Mouse (Mus musculus) stomach, postnatal 0 days (tissue): ENCODE measurements around the gene Atp5f1. TPM values are rescaled to one million over a fixed set of nuclear protein-coding genes. Genes with fewer than 3 reads are reported as not detected.

Source experiments
- ATAC-seq: fragments of 200-750 bp; cut with Nextera tagmentation; 2 replicates; pipeline ENCODE4 v1.8.0; 2017; ENCODE audit not compliant: low FRiP score, low TSS enrichment
- DNase-seq: peaks from one replicate; pipeline ENCODE4 v3.0.0-alpha.2; 2016; ENCODE audit warnings: low spot score
- H3K27ac ChIP-seq: fragments of 300-500 bp; sonication (generic); replicated peaks from 2 replicates; pipeline ENCODE4 v1.5.1; 2014; ENCODE audit warnings: mild to moderate bottlenecking, control low read depth
- H3K27me3 ChIP-seq: fragments of 300-500 bp; sonication (generic); 2 replicates; pipeline ENCODE4 v1.6.1; 2014; ENCODE audit warnings: low read length; ENCODE audit not compliant: control insufficient read depth, insufficient read depth
- H3K36me3 ChIP-seq: fragments of 300-500 bp; sonication (generic); 2 replicates; pipeline ENCODE4 v1.6.1; 2014; ENCODE audit warnings: low read length, mixed read lengths; ENCODE audit not compliant: control insufficient read depth, insufficient read depth
- H3K4me1 ChIP-seq: fragments of 300-500 bp; sonication (generic); replicated peaks from 2 replicates; pipeline ENCODE4 v1.6.1; 2014; ENCODE audit warnings: antibody characterized with exemption; ENCODE audit not compliant: control insufficient read depth, insufficient read depth
- H3K4me2 ChIP-seq: fragments of 300-500 bp; sonication (generic); replicated peaks from 2 replicates; pipeline ENCODE4 v1.6.1; 2014; ENCODE audit warnings: low read depth, mild to moderate bottlenecking, control low read depth, moderate library complexity
- H3K4me3 ChIP-seq: fragments of 300-500 bp; sonication (generic); 2 replicates; pipeline ENCODE4 v1.5.1; 2014; ENCODE audit warnings: low read depth, low read length, control low read depth
- H3K9ac ChIP-seq: fragments of 300-500 bp; sonication (generic); 2 replicates; pipeline ENCODE4 v1.6.1; 2014; ENCODE audit warnings: mild to moderate bottlenecking, low read length, control low read depth, mixed read lengths
- H3K9me3 ChIP-seq: fragments of 300-500 bp; sonication (generic); 2 replicates; pipeline ENCODE4 v1.6.1; 2016; ENCODE audit warnings: low read length; ENCODE audit not compliant: control insufficient read depth
- CTCF ChIP-seq: IDR thresholded peaks from 2 replicates; pipeline ENCODE4 v1.5.1; 2016; ENCODE audit warnings: antibody characterized with exemption, low read depth, mild to moderate bottlenecking, moderate library complexity
- EP300 ChIP-seq: optimal IDR thresholded peaks from 2 replicates; pipeline ENCODE3; 2016; ENCODE audit warnings: antibody characterized with exemption
- WGBS: fragments of 180-500 bp; shearing (Covaris S2); extraction: QIAGEN DNeasy Blood & Tissue Kit; methylation state at CpG from one replicate; pipeline ENCODE4 v1.1.7; 2014; 5-methylcytosine and 5-hydroxymethylcytosine counted together
- polyA plus RNA-seq: library from polyadenylated mRNA; unstranded; fragments of >200 nt; fragmentation: Nextera tagmentation; extraction: Ambion mirVana; gene quantifications from 2 replicates; pipeline ENCODE4 v1.2.1, GENCODE M21; 2015

The Atp5f1 gene
- polyA plus RNA-seq, 1 experiment from 2014 or later = 406 TPM

- Histone ChIP-seq H3K36me3 (no peaks in the 10 kb centered on the region), H3K9ac (no peak overlapping the region), H3K9me3 (no peaks in the 10 kb centered on the region), H3K27me3 (no peaks in the 10 kb centered on the region), H3K4me1 (no peaks in the 10 kb centered on the region), H3K4me2 (no peak overlapping the region), H3K27ac (no peak overlapping the region), H3K4me3 (no peak overlapping the region)
- DNase-seq = no peak
- 66% methylated on average over 5 of the region's 5 CpGs for WGBS
- no peak for ATAC-seq
- TF ChIP-seq CTCF = no peak
- TF ChIP-seq EP300 = no peak
Measured at GRCm38 (mm10) chr3:105935033-105935432, 24.9 kb downstream of the Atp5f1 start.

- H3K27me3 ChIP-seq = no peaks in the 10 kb centered on the region
- no peak overlapping the region for H3K27ac ChIP-seq
- H3K4me1 ChIP-seq = no peaks in the 10 kb centered on the region
- no peaks in the 10 kb centered on the region for H3K9me3 ChIP-seq
- H3K9ac ChIP-seq = no peak overlapping the region
- TF ChIP-seq EP300 (no peak), CTCF (no peak)
- no peak for DNase-seq
- no peak for ATAC-seq
- H3K4me3 ChIP-seq = no peak overlapping the region
- no peak overlapping the region for H3K4me2 ChIP-seq
- WGBS = 89% methylated on average over 6 of the region's 6 CpGs
- H3K36me3 ChIP-seq = no peaks in the 10 kb centered on the region
Measured at GRCm38 (mm10) chr3:105933926-105934325, 26.0 kb downstream of the Atp5f1 start.

- WGBS = 81% methylated on average over 8 of the region's 8 CpGs
- no peaks in the 10 kb centered on the region for H3K36me3 ChIP-seq
- H3K9me3 ChIP-seq = no peaks in the 10 kb centered on the region
- no peak within 1 kb of the TSS for H3K27ac ChIP-seq
- no peak within 1 kb of the TSS for H3K4me2 ChIP-seq
- H3K4me3 ChIP-seq = no peak within 1 kb of the TSS
- TF ChIP-seq EP300 (no peak), CTCF (no peak)
- no peak for DNase-seq
- H3K9ac ChIP-seq = no peak within 1 kb of the TSS
- H3K27me3 ChIP-seq = no peaks in the 10 kb centered on the region
- H3K4me1 ChIP-seq = no peaks in the 10 kb centered on the region
- no peak for ATAC-seq
Measured at GRCm38 (mm10) chr3:105932240-105933071, 27.4 kb downstream of the Atp5f1 start, which contains the start of gene I830077J02Rik. I830077J02Rik (minus strand) TSS chr3:105932664.

- no peaks in the 10 kb centered on the region for H3K36me3 ChIP-seq
- no peak overlapping the region for H3K27ac ChIP-seq
- no peak for TF ChIP-seq EP300
- TF ChIP-seq CTCF = no peak
- no peak overlapping the region for H3K4me3 ChIP-seq
- H3K4me2 ChIP-seq = no peak overlapping the region
- H3K27me3 ChIP-seq = no peaks in the 10 kb centered on the region
- WGBS = 80% methylated on average over 2 of the region's 2 CpGs
- no peak overlapping the region for H3K9ac ChIP-seq
- no peak for ATAC-seq
- no peak for DNase-seq
- no peaks in the 10 kb centered on the region for H3K9me3 ChIP-seq
- H3K4me1 ChIP-seq = no peaks in the 10 kb centered on the region
Measured at GRCm38 (mm10) chr3:105931095-105931494, 28.8 kb downstream of the Atp5f1 start.

GRCm38 (mm10) chr3:105929821-105930220 lies 30.1 kb downstream of the Atp5f1 start:
- no peaks in the 10 kb centered on the region for H3K36me3 ChIP-seq
- H3K9me3 ChIP-seq = no peaks in the 10 kb centered on the region
- H3K27me3 ChIP-seq = no peaks in the 10 kb centered on the region
- ATAC-seq = no peak
- H3K4me3 ChIP-seq = no peak overlapping the region
- 76% methylated on average over 7 of the region's 7 CpGs for WGBS
- TF ChIP-seq EP300 (no peak), CTCF (no peak)
- H3K9ac ChIP-seq = no peak overlapping the region
- no peak overlapping the region for H3K4me2 ChIP-seq
- H3K4me1 ChIP-seq = no peaks in the 10 kb centered on the region
- DNase-seq = no peak
- H3K27ac ChIP-seq = no peak overlapping the region

GRCm38 (mm10) chr3:105928781-105929180 lies 31.1 kb downstream of the Atp5f1 start:
- no peaks in the 10 kb centered on the region for H3K27me3 ChIP-seq
- no peak for DNase-seq
- no peak for ATAC-seq
- 74% methylated on average over 6 of the region's 6 CpGs for whole genome bisulfite sequencing
- TF ChIP-seq CTCF (no peak), EP300 (no peak)
- H3K4me3 ChIP-seq = no peak overlapping the region
- no peak overlapping the region for H3K27ac ChIP-seq
- no peak overlapping the region for H3K4me2 ChIP-seq
- no peak overlapping the region for H3K9ac ChIP-seq
- no peaks in the 10 kb centered on the region for H3K9me3 ChIP-seq
- no peaks in the 10 kb centered on the region for H3K36me3 ChIP-seq
- no peaks in the 10 kb centered on the region for H3K4me1 ChIP-seq
